Mouse (Mus musculus) small intestine, adult 2 months (tissue): ENCODE data around the gene Adamts20.

Experiments
- CTCF ChIP-seq: fragments of 200-500 bp; IDR thresholded peaks from 2 replicates; pipeline ENCODE4 v1.5.1; 2012; ENCODE audit warnings: low read depth, mild to moderate bottlenecking, control low read depth, inconsistent platforms, low read length, moderate library complexity, mixed read lengths; ENCODE audit not compliant: insufficient replicate concordance, insufficient read length; ENCODE audit errors: extremely low read depth
- POLR2A ChIP-seq: fragments of 200-500 bp; IDR thresholded peaks from 2 replicates; pipeline ENCODE4 v1.6.1; 2012; ENCODE audit warnings: low read depth, mild to moderate bottlenecking, control low read depth, inconsistent platforms, low read length, moderate library complexity

DNA sequence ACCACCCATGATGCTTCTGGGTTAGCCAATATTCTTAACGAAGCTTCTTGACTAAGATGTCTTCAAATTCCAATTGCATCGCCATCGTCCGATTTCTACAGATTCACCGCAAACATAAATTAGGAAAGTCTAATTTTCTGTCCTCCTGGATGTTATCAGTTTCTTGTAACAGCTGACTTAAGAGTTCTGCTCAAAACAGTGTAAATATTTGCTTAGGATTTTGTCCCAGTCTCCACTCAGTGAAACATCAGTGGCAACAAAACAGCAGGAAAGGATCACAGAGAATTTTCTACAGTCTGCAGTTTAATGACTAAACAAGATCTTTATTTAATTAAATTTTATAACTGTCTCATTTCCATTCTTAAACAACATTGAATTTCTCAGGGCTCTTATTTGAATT is 218.5 kb downstream of the Adamts20 start:
- no peak for TF ChIP-seq CTCF
- TF ChIP-seq POLR2A = no peak
